Mouse (Mus musculus): ENCODE measurements at regions not wholly inside any gene's neighbourhood (a gene's known extent, or its start where the extent isn't known, plus 50 kb on each side); places are given as distances from the start of the nearest gene placed in this dataset.

DNA sequence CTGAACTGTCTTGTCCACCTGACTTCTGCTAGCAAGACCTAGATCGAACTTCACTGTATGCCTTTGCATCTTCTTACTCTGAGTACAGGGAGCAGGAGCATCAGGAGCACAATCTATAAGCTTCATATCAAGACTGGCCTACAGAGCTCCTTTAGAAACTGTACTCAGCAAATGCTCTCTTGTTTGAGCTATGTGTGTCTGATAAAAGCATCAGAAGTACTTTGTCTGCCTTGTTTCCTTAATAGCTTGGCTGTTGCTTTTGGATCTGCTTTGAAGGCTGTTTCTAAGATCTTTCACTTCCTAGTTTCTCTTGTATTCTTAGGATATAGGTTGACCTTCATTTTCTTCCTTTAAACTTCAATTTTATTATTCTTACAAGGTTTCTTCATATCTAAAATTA is 175.3 kb upstream of the Cypt12 start:
- no peaks in the 10 kb centered on the region for H3K4me1 ChIP-seq
- no peak overlapping the region for H3K27ac ChIP-seq (replicated peaks)
- H3K9ac ChIP-seq (replicated peaks), result no peak overlapping the region
- no peaks in the 10 kb centered on the region for H3K27me3 ChIP-seq
- no peak overlapping the region for H3K4me3 ChIP-seq
- H3K4me2 ChIP-seq (replicated peaks), result no peak overlapping the region
- no peak for ATAC-seq (ENCODE audit: low FRiP score, low read depth)
- 0 out of 2 replicates have a peak, but pooled peaks cover 7% of the 10 kb centered on the region for H3K36me3 ChIP-seq
- H3K9me3 ChIP-seq, result no peaks in the 10 kb centered on the region
- WGBS, result 80% methylated on average over 1 of the region's 1 CpGs

DNA sequence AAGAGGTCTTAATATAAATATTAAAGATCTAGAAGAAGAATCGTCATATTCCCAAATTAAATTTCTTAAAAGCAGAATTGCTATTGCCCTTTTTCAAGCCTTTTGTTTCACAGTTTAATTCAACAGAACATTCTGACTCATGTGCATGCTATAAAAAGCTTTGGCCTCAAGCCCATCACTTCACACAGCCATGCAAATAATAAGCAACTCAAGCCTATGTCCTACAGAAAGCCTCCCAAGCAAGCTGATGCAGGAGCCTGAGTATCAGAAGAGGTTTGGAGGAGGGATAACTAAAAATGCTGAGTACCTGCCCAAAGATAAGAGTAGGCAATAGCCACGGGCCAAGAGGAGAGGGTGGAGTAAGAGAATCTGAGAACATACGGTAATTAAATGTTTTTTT is 169.1 kb upstream of the Cypt12 start:
- H3K4me2 ChIP-seq (replicated peaks), result no peak overlapping the region
- H3K9me3 ChIP-seq, result no peaks in the 10 kb centered on the region
- H3K9ac ChIP-seq (replicated peaks), result no peak overlapping the region
- no peaks in the 10 kb centered on the region for H3K36me3 ChIP-seq
- no peaks in the 10 kb centered on the region; the same call in 1 of the 2 replicates for H3K4me1 ChIP-seq
- H3K27me3 ChIP-seq, result no peaks in the 10 kb centered on the region
- no peak overlapping the region for H3K27ac ChIP-seq (replicated peaks)
- ATAC-seq (ENCODE audit: low FRiP score, low read depth), result no peak
- no peak overlapping the region for H3K4me3 ChIP-seq
- WGBS, result 87% methylated on average over 3 of the region's 3 CpGs

DNA sequence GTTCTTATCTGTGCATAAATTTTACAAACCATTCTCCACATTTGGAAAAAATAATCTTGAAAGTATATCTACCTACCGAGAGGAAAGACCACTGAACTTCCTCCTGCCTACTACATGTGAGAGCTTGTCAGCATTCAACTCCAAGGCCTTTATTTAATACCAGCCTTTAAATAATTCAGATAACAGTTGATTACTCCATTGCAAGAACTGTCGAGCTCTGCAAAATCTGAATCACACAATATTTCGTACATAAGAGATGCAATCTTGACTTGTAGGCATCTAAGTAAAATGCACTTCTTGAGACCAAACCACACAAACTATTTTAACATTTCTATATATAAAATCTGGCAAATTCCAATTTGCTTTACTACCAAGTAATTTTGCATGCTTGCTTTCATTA is 164.1 kb upstream of the Cypt12 start:
- no peaks in the 10 kb centered on the region for H3K36me3 ChIP-seq
- no peak for ATAC-seq (ENCODE audit: low FRiP score, low read depth)
- H3K27me3 ChIP-seq, result no peaks in the 10 kb centered on the region
- H3K4me1 ChIP-seq, result peaks cover 26% of the 10 kb centered on the region
- H3K9ac ChIP-seq (replicated peaks), result peak overlapping the region; percentile 59
- 23% methylated on average over 3 of the region's 3 CpGs for WGBS
- H3K4me3 ChIP-seq, result peak overlapping the region; percentile 81
- peak overlapping the region; percentile 82 for H3K27ac ChIP-seq (replicated peaks)
- peak overlapping the region; percentile 88 for H3K4me2 ChIP-seq (replicated peaks)
- no peaks in the 10 kb centered on the region for H3K9me3 ChIP-seq

DNA sequence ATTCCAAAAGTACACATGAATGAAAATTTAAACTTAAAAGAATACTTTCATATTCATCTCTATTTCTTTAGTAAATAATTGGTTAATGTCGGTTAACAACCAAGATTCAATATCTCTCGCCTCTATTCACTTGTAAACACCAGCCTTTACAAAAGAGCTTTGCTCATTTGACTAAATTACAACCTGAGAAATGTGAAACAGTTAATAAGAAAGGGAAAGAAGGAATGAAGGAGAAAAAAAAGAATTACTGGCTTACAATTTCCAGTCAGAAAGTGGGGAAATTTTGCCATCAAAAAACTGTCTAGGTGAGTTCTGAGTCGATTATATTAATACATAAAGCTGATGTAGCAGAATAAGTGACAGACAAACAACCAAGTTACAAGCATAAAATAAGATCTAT is 163.6 kb upstream of the Cypt12 start:
- Histone ChIP-seq H3K9me3 (no peaks in the 10 kb centered on the region), H3K4me1 (peaks cover 26% of the 10 kb centered on the region), H3K27ac (replicated peaks) (peak overlapping the region; percentile 100), H3K9ac (replicated peaks) (peak overlapping the region; percentile 98), H3K4me3 (peak overlapping the region; percentile 81), H3K36me3 (no peaks in the 10 kb centered on the region), H3K4me2 (replicated peaks) (peak overlapping the region; percentile 88), H3K27me3 (no peaks in the 10 kb centered on the region)
- ATAC-seq (ENCODE audit: low FRiP score, low read depth), result no peak
- 11% methylated on average over 3 of the region's 3 CpGs for WGBS

DNA sequence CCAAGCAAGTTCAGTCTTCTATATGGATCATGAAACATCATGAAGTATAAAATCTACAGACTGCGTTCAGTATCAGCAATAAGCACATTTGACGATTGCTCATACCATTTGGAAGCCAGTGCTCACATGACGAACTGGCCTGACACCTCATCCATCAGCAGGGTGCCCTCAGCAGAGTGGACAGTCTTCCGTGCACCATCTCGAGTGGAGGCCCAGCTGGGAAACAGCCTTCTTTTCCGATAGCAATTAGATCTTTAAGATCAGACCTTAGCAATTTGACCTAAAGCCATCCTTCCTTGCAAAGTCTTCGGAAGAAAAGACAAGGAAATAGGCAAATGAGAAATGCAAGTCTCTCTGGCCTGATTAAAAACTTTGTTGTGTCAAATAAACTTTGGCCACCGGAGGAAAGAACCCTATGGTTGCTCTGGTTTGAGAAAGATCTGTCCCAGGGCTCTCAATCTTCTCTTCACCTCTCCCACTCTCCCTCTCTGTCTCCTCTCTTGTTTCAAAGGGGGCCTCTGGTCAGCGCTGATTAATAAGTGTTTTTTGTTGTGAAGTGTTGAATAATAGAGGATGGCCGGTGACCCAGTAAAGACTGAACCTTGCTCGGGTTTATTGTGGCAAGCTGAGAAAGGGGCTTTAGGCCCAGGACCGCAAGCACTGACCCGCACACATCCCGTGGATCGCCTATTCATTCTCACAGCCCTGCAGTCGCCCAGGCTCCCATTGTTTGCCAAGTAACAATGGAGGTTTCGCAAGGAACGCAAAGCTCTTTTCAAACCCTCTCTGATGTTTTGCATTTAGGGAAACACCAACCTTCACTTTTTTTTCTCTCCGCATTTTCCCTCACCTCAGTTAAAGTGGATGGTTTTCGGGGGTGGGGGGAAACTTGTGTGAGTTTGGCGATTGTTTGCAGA is 162.8 kb upstream of the Cypt12 start:
- H3K4me1 ChIP-seq, result peaks cover 26% of the 10 kb centered on the region
- no peaks in the 10 kb centered on the region for H3K27me3 ChIP-seq
- peak overlapping the region; percentile 81 for H3K4me3 ChIP-seq
- peak overlapping the region; percentile 88 for H3K4me2 ChIP-seq (replicated peaks)
- peak overlapping the region; percentile 100 for H3K27ac ChIP-seq (replicated peaks)
- ATAC-seq (ENCODE audit: low FRiP score, low read depth), result peak; percentile 64
- under 1% methylated on average over 21 of the region's 21 CpGs for WGBS
- no peaks in the 10 kb centered on the region for H3K36me3 ChIP-seq
- H3K9me3 ChIP-seq, result no peaks in the 10 kb centered on the region
- peak overlapping the region; percentile 98 for H3K9ac ChIP-seq (replicated peaks)

DNA sequence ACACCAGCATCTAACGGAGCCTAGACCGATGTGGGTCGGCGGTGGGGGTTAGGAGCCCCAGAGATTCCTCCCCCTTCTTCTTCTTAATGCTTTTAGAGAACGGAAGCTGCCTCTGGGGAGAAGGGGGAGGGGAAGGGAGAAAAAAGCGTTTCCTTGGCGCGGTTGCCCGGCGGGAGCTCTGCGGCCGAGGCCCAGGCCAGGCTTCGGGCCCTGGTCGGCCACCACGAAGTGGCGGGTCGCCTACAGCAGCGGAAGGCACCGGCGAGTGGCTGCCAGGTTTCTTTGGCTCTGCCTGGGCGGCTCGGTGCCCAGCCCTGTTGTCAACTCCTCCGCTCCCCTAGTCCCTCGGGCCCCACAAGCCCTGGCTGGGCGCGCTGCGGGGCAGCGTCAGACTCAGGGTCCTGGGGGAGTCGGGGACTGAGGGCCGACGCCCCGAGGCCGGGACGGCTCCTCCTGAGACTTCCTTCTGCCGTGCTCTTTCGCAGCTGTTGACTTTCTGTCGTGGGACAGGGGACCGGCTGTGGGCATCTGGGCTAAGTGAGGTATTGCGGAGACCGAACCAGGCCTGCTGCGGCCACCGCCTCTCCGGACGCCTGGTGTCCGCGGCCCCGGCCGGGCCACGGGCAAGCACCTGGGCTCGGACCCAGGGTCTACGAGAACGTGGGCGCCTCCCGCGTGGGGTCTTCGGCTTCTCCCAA is 162.0 kb upstream of the Cypt12 start:
- Histone ChIP-seq H3K4me2 (replicated peaks) (peak overlapping the region; percentile 88), H3K36me3 (no peaks in the 10 kb centered on the region), H3K4me3 (peak overlapping the region; percentile 81), H3K9me3 (no peaks in the 10 kb centered on the region), H3K27ac (replicated peaks) (peak overlapping the region; percentile 100), H3K9ac (replicated peaks) (peak overlapping the region; percentile 98), H3K4me1 (peaks cover 26% of the 10 kb centered on the region), H3K27me3 (no peaks in the 10 kb centered on the region)
- peak; percentile 70 for ATAC-seq (ENCODE audit: low FRiP score, low read depth)
- WGBS, result under 1% methylated on average over 56 of the region's 56 CpGs

DNA sequence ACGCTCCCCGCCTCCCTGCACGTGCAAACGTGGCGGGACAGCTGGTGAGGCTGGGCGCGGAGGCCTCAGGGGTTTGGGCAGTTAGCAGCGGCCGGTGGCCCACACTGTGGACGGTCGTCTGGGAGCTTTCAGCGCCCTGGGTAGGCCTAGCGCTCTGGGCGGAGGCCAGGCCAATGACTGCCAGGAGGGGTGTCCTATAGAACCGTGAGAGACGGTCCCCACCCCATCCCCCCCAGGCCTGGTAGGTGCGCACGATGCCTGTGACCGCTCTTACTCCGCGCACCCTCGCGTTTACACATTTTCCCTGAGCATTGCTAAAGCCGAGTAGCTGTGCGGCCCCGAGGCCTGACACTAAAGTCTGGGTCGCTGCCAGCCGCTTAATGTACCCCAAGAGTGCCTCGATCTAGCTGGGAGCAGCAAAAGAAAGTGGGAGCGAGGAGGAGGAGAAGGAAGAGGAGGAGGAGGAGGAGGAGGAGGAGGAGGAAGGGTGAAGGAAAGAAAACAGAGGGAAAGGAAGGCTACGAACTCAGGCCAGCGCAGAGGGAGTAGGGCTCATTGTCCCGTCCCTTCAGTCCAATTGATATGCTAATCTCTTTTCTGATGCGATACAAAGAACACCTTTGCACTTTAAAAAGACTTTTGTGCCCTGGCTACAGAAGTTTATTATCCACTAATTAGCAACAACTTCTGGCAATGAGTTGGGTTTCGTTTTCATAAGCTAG is 161.3 kb upstream of the Cypt12 start:
- H3K36me3 ChIP-seq, result no peaks in the 10 kb centered on the region
- H3K4me3 ChIP-seq, result peak overlapping the region; percentile 81
- H3K9ac ChIP-seq (replicated peaks), result peak overlapping the region; percentile 98
- H3K4me2 ChIP-seq (replicated peaks), result peak overlapping the region; percentile 88
- H3K4me1 ChIP-seq, result peaks cover 26% of the 10 kb centered on the region
- H3K27ac ChIP-seq (replicated peaks), result peak overlapping the region; percentile 100
- no peaks in the 10 kb centered on the region for H3K9me3 ChIP-seq
- no peaks in the 10 kb centered on the region for H3K27me3 ChIP-seq
- ATAC-seq (ENCODE audit: low FRiP score, low read depth), result peak; percentile 73
- under 1% methylated on average over 33 of the region's 35 CpGs for WGBS

DNA sequence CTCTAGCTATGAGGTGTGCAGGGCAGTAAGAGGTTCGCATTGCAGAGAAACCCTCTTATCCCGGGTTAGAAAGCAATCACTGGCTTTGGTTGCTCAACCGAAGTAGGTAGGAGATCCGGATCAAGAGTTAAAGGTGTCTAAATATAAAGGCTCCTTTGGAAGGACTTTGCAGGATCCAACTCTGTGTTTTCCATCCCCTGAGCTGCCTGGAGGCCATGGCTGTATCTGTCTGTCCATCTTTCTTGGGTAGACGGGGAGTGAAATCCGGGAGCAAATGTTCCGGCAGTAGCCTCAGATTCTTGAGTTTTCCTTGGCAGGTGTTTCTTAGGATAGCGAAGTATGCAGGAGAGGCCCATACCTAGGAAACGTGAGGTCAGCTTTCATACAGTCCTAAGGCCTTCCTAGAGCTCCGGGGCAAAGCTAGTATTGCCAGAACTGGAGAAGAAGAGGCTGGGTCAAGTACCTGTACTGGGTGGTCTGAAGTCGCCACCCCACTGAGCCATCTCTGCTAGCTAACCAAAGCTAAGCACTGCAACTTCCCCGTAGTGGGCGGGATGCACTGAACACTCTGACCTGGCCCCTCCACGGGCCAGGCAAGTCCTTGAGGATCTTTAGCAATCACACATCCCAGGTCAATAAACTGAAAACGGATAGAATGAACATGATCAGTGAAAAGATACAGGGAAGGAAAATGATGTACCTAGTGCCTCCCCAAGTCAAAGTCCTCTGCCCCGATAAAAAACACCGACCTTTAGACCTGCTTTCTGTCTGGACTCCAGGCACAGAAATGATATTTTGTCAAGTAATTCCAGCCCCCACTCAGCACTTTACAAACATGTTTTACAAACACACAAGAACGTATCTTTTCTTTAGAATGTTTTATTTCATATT is 160.5 kb upstream of the Cypt12 start:
- no peak for ATAC-seq (ENCODE audit: low FRiP score, low read depth)
- H3K9me3 ChIP-seq, result no peaks in the 10 kb centered on the region
- no peaks in the 10 kb centered on the region for H3K27me3 ChIP-seq
- H3K4me2 ChIP-seq (replicated peaks), result peak overlapping the region; percentile 88
- 3% methylated on average over 18 of the region's 18 CpGs for WGBS
- peaks cover 26% of the 10 kb centered on the region for H3K4me1 ChIP-seq
- no peaks in the 10 kb centered on the region for H3K36me3 ChIP-seq
- H3K9ac ChIP-seq (replicated peaks), result peak overlapping the region; percentile 98
- H3K4me3 ChIP-seq, result peak overlapping the region; percentile 81
- peak overlapping the region; percentile 100 for H3K27ac ChIP-seq (replicated peaks)

DNA sequence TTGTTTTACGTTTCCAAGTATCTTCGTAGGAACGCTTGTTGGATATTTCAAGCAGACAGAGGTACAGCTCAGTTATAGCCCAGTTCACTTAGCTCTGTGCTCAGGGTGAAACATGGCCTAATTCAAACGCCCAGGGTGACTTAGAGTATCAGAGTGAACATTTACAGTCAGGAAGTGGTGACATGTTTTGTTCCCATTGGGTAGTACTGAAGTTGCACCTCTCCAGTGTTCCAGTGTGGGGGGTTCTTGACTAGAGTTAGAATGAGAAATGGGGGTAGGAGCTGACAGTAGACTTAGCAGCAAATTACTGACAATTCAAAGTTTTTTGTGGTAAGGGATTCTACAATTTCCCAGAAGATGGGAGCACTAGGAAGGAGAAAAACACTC is 159.9 kb upstream of the Cypt12 start:
- peaks cover 26% of the 10 kb centered on the region for H3K4me1 ChIP-seq
- no peak for ATAC-seq (ENCODE audit: low FRiP score, low read depth)
- no peaks in the 10 kb centered on the region for H3K36me3 ChIP-seq
- peak overlapping the region; percentile 88 for H3K4me2 ChIP-seq (replicated peaks)
- H3K9ac ChIP-seq (replicated peaks), result peak overlapping the region; percentile 98
- no peaks in the 10 kb centered on the region for H3K27me3 ChIP-seq
- H3K4me3 ChIP-seq, result peak overlapping the region; percentile 81
- H3K27ac ChIP-seq (replicated peaks), result peak overlapping the region; percentile 100
- H3K9me3 ChIP-seq, result no peaks in the 10 kb centered on the region
- 26% methylated on average over 4 of the region's 4 CpGs for WGBS

DNA sequence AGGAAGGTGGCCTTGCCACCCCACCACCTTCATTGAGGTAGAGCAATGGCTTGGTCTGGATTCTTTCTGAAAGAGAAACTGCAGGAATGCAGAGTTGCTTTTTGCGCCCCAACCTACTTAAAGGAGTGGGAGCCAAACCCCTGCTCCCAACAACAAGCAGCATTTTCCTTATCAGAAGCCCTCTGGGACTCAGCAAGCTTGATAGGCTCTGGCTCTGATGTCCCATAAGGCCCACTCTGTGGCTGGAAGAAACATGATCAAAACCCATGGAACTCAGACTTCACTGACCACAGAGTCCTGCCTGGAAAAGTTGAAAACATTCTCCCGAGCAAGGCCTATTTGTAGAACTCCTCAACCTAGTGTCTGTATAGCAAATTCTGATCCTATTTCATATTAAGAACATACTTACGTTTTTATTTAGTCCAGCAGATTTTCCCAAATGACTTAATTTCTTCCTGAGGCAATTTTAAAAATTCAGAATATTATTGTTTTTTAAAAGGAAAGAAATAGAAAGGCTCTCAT is 159.4 kb upstream of the Cypt12 start:
- Histone ChIP-seq H3K9me3 (no peaks in the 10 kb centered on the region), H3K4me2 (replicated peaks) (peak overlapping the region; percentile 88), H3K27me3 (no peaks in the 10 kb centered on the region), H3K9ac (replicated peaks) (peak overlapping the region; percentile 98), H3K4me3 (peak overlapping the region; percentile 81), H3K36me3 (no peaks in the 10 kb centered on the region), H3K4me1 (peaks cover 26% of the 10 kb centered on the region), H3K27ac (replicated peaks) (peak overlapping the region; percentile 100)
- no peak for ATAC-seq (ENCODE audit: low FRiP score, low read depth)
- WGBS, result 16% methylated on average over 3 of the region's 3 CpGs
